Mouse (Mus musculus): ENCODE results near the gene Fbxo2.
A peak's percentile ranks its signal among the peaks of the same experiment; 100 is the strongest.
"Not testable (repeated sequence)": the region's sequence is repeated elsewhere in the genome, so short reads cannot be mapped to it uniquely, and the experiment has no call there.

GRCm38 (mm10) chr4:148119578-148119977 lies 40.8 kb upstream of the Fbxo2 start:
- TF ChIP-seq CTCF (IDR thresholded peaks at IDR 0.05; ENCODE audit: low read depth): peak; percentile 38; the same call in 1 of the 2 replicates
- not testable (repeated sequence) for TF ChIP-seq EP300 (optimal IDR thresholded peaks at IDR 0.05)
